Mouse (Mus musculus) embryonic facial prominence, embryonic 12.5 days (tissue): ENCODE measurements at regions not wholly inside any gene's neighbourhood (a gene's known extent, or its start where the extent isn't known, plus 50 kb on each side); places are given as distances from the start of the nearest gene placed in this dataset.
A peak's percentile ranks its signal among the peaks of the same experiment; 100 is the strongest.

Experiments used
- ATAC-seq: fragments of 200-750 bp; cut with Nextera tagmentation; 2 replicates; pipeline ENCODE4 v1.8.0; 2017; ENCODE audit not compliant: insufficient number of reproducible peaks, insufficient read depth, low FRiP score, low TSS enrichment
- H3K27ac ChIP-seq: fragments of 300-500 bp; sonication (generic); 2 replicates; pipeline ENCODE4 v1.5.1; 2016; ENCODE audit warnings: mild to moderate bottlenecking
- H3K27me3 ChIP-seq: fragments of 300-500 bp; sonication (generic); 2 replicates; pipeline ENCODE4 v1.6.1; 2016; ENCODE audit warnings: mild to moderate bottlenecking, moderate library complexity
- H3K36me3 ChIP-seq: fragments of 300-500 bp; sonication (generic); 2 replicates; pipeline ENCODE4 v1.6.1; 2016; ENCODE audit warnings: mild to moderate bottlenecking
- H3K4me1 ChIP-seq: fragments of 300-500 bp; sonication (generic); 2 replicates; pipeline ENCODE4 v1.6.1; 2016
- H3K4me2 ChIP-seq: fragments of 300-500 bp; sonication (generic); replicated peaks from 2 replicates; pipeline ENCODE4 v1.6.1; 2016; ENCODE audit warnings: mild to moderate bottlenecking, moderate library complexity
- H3K4me3 ChIP-seq: fragments of 300-500 bp; sonication (generic); 2 replicates; pipeline ENCODE4 v1.5.1; 2016; ENCODE audit warnings: mild to moderate bottlenecking
- H3K9ac ChIP-seq: fragments of 300-500 bp; sonication (generic); 2 replicates; pipeline ENCODE4 v1.6.1; 2016; ENCODE audit warnings: mild to moderate bottlenecking, moderate library complexity
- H3K9me3 ChIP-seq: fragments of 300-500 bp; sonication (generic); 2 replicates; pipeline ENCODE4 v1.6.1; 2016; ENCODE audit warnings: mild to moderate bottlenecking, moderate library complexity
- WGBS: fragments of 180-500 bp; shearing (Covaris S2); methylation state at CpG from one replicate; pipeline ENCODE4 v1.1.7; 2016; 5-methylcytosine and 5-hydroxymethylcytosine counted together

DNA sequence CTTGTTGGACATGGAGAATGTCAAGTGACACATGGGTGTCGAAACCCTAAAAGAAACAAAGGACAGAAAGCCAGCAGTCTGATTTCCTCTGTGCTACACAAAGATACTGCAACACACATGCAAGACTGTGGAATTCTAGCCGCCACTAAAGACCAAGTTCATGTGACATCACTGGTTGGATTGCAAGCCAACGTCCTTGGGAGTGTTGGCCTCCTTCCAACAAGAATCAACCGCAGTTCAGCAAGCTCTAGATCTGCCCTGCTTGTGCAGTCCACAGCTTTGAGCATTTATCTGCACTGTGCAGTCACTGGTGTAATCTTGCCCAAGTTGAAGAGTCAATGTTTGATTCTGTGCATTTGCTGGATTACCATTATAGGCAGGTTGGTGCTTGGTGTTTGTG lies 1001.2 kb downstream of the Ttll7 start:
- H3K9ac ChIP-seq: no peak overlapping the region
- no peaks in the 10 kb centered on the region; the same call in none of the 2 replicates for H3K4me1 ChIP-seq
- H3K9me3 ChIP-seq: no peaks in the 10 kb centered on the region
- no peak overlapping the region for H3K4me3 ChIP-seq
- ATAC-seq: no peak
- no peaks in the 10 kb centered on the region for H3K36me3 ChIP-seq
- H3K27ac ChIP-seq: peak overlapping the region; percentile 51
- H3K27me3 ChIP-seq: no peaks in the 10 kb centered on the region
- WGBS: 57% methylated on average over 4 of the region's 4 CpGs
- H3K4me2 ChIP-seq: no peak overlapping the region

DNA sequence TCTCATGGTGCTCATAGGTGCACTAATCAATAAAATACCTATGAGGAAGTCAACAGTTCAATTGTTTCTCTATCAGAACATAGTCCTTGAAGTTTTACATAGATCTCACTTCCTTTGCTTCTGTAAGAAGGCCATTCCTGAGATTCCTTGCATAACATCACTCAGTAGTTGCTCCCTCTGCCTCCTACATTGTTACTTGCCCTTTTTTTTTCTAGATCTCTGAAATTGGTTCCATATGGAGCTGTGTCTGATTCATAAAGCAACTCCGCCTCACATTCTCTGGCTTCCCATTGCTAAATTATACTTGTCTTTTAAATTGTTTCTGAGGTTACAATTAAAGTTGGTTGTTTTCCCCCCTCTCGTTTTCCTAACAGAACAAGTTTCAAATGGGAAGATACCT lies 1000.7 kb downstream of the Ttll7 start:
- no peak overlapping the region for H3K4me2 ChIP-seq
- no peak overlapping the region for H3K9ac ChIP-seq
- H3K36me3 ChIP-seq: no peaks in the 10 kb centered on the region
- no peak for ATAC-seq
- no peaks in the 10 kb centered on the region for H3K9me3 ChIP-seq
- no peak overlapping the region for H3K4me3 ChIP-seq
- 43% methylated on average over 2 of the region's 2 CpGs for WGBS
- H3K27me3 ChIP-seq: no peaks in the 10 kb centered on the region
- H3K27ac ChIP-seq: peak overlapping the region; percentile 51; the same call in 1 of the 2 replicates
- H3K4me1 ChIP-seq: peaks cover 4% of the 10 kb centered on the region

DNA sequence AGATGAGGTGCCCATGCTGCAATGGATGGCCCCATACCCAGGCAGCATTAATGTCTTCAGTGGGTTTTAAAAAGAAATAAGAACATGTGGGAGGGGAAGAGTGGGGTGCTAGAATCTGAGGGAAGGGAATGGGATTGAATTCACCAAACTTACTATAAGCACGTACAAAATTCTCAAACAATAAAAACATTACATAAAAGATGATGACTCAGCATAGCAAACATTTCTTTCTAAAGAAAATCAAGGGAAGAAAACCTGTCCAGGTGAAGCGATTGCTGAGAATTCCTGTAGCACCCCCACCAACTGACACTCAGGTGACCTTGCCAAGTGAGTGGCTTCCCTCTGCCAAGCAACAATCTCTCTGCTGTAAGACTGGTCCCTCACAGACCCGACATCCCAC lies 989.2 kb downstream of the Ttll7 start:
- no peak overlapping the region for H3K9ac ChIP-seq
- no peak for ATAC-seq
- no peaks in the 10 kb centered on the region for H3K9me3 ChIP-seq
- no peaks in the 10 kb centered on the region for H3K4me1 ChIP-seq
- H3K27me3 ChIP-seq: no peaks in the 10 kb centered on the region
- H3K4me3 ChIP-seq: no peak overlapping the region
- H3K36me3 ChIP-seq: no peaks in the 10 kb centered on the region
- no peak overlapping the region for H3K27ac ChIP-seq
- WGBS: 66% methylated on average over 3 of the region's 3 CpGs
- H3K4me2 ChIP-seq: no peak overlapping the region

DNA sequence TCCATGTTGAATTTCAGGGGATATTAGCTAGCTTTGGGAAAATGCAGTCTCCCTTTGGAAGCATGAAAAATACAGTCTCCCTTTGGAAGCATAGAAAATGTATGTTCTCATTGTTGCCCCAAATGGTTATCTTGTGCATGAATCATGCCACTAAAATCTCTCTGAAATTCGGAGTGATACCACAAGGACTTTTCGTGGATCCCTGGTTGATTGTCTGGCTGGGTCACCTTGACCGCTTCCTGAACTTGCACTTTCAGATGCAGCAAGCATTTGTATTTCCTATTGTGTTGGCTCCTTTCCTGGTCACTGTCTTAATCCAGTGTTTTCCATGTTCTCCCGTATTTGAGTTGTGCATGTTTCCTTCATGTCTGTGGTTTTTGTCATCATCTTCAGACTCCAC lies 986.6 kb downstream of the Ttll7 start:
- 90% methylated on average over 4 of the region's 4 CpGs for WGBS
- no peak overlapping the region for H3K9ac ChIP-seq
- H3K36me3 ChIP-seq: no peaks in the 10 kb centered on the region
- no peak overlapping the region for H3K4me3 ChIP-seq
- no peaks in the 10 kb centered on the region for H3K27me3 ChIP-seq
- no peak for ATAC-seq
- H3K4me2 ChIP-seq: no peak overlapping the region
- no peak overlapping the region for H3K27ac ChIP-seq
- H3K4me1 ChIP-seq: no peaks in the 10 kb centered on the region
- H3K9me3 ChIP-seq: no peaks in the 10 kb centered on the region

DNA sequence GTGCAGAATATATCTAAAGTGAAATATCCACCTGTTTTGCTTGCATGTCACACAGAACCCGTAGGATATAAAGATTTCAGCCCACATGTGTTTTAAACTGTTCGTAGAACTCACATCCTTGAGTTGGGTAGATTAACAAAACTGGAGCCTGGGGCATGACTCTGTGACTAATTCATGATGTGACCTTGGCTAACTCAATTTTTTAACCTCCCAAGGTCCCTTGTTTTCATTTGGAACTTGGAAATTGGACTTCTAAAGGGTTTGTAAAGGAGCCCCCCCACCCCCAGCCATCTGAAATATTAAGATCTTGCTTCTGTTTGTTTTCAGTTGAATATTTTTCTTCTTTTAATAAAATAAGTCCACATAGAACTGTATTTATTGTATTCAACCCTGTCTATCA lies 983.5 kb downstream of the Ttll7 start:
- H3K9me3 ChIP-seq: no peaks in the 10 kb centered on the region
- ATAC-seq: no peak
- no peak overlapping the region for H3K9ac ChIP-seq
- H3K4me3 ChIP-seq: no peak overlapping the region
- H3K27ac ChIP-seq: no peak overlapping the region
- no peaks in the 10 kb centered on the region for H3K4me1 ChIP-seq
- H3K36me3 ChIP-seq: no peaks in the 10 kb centered on the region
- no peak overlapping the region for H3K4me2 ChIP-seq
- H3K27me3 ChIP-seq: no peaks in the 10 kb centered on the region
- 44% methylated on average over 2 of the region's 2 CpGs for WGBS

DNA sequence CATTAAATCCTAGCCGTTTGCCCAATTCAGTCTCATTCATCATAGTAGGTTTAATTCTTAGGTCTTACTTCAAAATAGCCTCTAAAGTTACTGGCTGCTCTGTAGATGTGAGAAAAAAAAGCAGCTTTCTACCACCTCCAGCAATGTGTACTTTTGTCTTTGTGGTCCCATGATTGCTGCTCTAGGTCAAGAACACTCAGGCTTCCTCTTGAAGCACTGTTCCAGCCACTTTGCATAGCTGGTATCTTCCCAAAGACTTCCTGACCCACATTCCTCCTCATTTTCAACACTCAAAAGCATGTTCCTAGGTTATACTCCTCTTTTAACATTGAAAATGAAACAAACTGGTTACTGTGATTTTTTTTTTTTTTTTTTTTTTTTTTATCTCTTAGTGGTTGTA lies 973.2 kb downstream of the Ttll7 start:
- Histone ChIP-seq H3K36me3 (no peaks in the 10 kb centered on the region), H3K9ac (no peak overlapping the region), H3K27ac (no peak overlapping the region), H3K27me3 (no peaks in the 10 kb centered on the region), H3K4me2 (no peak overlapping the region), H3K4me1 (no peaks in the 10 kb centered on the region), H3K9me3 (no peaks in the 10 kb centered on the region), H3K4me3 (no peak overlapping the region)
- 70% methylated on average over 1 of the region's 1 CpGs for WGBS
- ATAC-seq: no peak

DNA sequence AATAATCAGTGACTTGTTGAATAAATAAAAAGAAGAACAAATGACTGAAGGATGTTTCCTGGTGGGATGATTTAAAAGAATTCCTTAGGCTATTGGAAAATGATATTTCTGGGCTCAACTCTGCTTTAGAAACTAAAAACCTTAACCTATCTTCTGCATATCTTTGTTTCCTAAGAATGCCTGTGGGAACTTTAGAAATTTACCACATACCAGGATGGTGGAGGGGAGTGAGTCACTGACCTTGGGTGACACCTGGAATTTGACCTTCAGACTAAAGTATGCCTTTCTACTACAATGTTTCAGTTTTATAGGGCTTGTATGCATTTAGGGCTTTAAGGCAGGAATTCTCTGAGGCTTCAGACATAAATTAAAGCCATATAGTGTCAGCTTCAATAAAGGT lies 972.3 kb downstream of the Ttll7 start:
- no peak overlapping the region for H3K4me2 ChIP-seq
- H3K36me3 ChIP-seq: no peaks in the 10 kb centered on the region
- no peak overlapping the region for H3K27ac ChIP-seq
- no peak for ATAC-seq
- no peak overlapping the region for H3K9ac ChIP-seq
- no peak overlapping the region for H3K4me3 ChIP-seq
- no peaks in the 10 kb centered on the region for H3K4me1 ChIP-seq
- no peaks in the 10 kb centered on the region for H3K27me3 ChIP-seq
- H3K9me3 ChIP-seq: no peaks in the 10 kb centered on the region

DNA sequence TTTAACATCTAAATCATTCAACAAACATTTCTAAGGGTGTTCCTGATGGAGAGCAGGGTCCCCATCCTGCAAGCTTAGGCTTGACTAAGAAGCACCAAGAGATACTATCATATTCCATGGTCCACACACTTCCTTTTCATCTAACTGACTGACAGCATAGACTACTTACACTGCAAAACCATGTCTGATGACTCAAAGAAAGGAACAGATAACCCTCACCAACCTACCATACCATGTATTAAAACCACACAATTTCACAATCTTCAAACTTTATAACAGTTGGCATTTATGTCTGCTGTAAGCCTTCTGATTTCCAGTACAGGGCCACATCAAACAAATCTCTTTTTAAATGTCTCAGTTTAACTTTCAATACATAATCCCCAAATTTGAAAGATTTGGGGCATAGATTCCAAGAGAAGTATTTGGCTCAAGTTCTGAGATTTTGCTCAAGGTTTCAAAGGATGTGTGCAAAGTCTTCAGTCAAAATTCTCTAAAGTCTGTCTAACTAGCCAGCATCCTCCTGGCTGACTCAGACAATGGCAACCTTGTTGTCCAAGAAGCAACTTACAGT lies 962.0 kb downstream of the Ttll7 start:
- no peaks in the 10 kb centered on the region for H3K9me3 ChIP-seq
- H3K9ac ChIP-seq: no peak overlapping the region
- ATAC-seq: no peak
- H3K4me1 ChIP-seq: no peaks in the 10 kb centered on the region
- H3K4me2 ChIP-seq: no peak overlapping the region
- no peak overlapping the region for H3K27ac ChIP-seq
- no peaks in the 10 kb centered on the region for H3K27me3 ChIP-seq
- H3K4me3 ChIP-seq: no peak overlapping the region
- no peaks in the 10 kb centered on the region for H3K36me3 ChIP-seq

DNA sequence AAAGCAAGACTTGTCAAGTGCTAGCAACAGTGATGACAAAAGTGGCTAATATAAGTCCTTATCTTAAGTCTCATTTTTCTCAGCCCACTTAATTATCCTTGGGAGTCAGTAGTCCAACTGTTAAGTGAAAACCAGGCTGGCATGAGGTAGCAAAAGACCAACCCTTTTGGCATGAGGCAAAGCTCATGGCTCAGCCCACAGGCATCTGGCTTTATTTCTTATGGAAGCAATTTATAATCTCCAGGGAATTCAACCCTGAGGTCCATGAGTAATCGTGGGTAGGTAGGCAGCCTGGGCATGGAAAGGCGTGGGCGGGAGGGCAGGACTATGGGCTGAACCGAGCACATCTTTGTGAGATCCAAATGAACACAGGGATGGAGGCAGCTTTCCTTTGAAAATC lies 950.4 kb downstream of the Ttll7 start:
- no peak overlapping the region for H3K9ac ChIP-seq
- no peaks in the 10 kb centered on the region for H3K4me1 ChIP-seq
- no peaks in the 10 kb centered on the region for H3K36me3 ChIP-seq
- no peak overlapping the region for H3K4me2 ChIP-seq
- no peak overlapping the region for H3K27ac ChIP-seq
- ATAC-seq: no peak
- no peaks in the 10 kb centered on the region for H3K27me3 ChIP-seq
- no peak overlapping the region for H3K4me3 ChIP-seq
- 80% methylated on average over 4 of the region's 4 CpGs for WGBS
- no peaks in the 10 kb centered on the region for H3K9me3 ChIP-seq

DNA sequence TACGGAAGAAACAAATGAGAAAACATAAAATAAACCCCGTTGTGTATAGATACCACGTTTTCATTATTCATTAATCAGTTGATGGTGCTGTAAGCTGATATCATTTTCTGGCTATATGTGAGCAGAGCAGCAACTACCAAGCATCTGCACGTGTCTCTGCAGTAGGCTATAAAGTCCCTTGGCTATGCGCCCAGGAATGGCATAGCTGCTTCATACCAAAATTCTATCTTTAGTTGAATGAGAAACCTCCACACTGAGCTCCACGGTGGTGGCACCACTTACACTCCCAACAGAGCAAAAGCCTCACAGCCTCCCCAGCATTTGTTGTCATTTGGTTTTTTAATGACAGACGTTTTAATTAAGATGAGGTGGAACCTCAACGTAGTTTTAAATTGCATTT lies 944.4 kb downstream of the Ttll7 start:
- no peak for ATAC-seq
- H3K4me3 ChIP-seq: no peak overlapping the region
- no peaks in the 10 kb centered on the region for H3K4me1 ChIP-seq
- no peaks in the 10 kb centered on the region for H3K36me3 ChIP-seq
- no peak overlapping the region for H3K4me2 ChIP-seq
- H3K9ac ChIP-seq: no peak overlapping the region
- H3K9me3 ChIP-seq: no peaks in the 10 kb centered on the region
- no peak overlapping the region for H3K27ac ChIP-seq
- H3K27me3 ChIP-seq: no peaks in the 10 kb centered on the region
- 82% methylated on average over 8 of the region's 8 CpGs for WGBS

DNA sequence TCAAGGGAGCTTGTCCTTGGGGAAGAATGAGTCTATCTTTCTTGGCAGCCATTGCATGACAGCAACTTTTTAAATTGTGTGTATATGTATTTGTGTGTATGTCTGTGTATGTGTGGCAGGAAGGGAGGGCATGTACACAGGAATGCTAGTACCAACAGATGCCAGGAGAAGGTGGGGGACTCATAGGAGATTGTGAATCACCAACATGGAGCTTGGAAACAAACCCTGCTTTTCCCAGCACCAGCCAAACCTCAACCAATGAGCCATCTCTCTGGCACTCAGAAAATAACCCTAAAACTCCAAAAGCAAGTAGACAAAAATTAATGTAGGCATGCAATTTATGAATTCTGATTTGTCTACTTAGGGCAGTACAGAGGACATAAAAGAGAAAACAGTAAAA lies 942.9 kb downstream of the Ttll7 start:
- Histone ChIP-seq H3K4me2 (no peak overlapping the region), H3K36me3 (no peaks in the 10 kb centered on the region), H3K4me3 (no peak overlapping the region), H3K4me1 (no peaks in the 10 kb centered on the region), H3K9ac (no peak overlapping the region), H3K27ac (no peak overlapping the region), H3K9me3 (no peaks in the 10 kb centered on the region), H3K27me3 (no peaks in the 10 kb centered on the region)
- ATAC-seq: no peak

DNA sequence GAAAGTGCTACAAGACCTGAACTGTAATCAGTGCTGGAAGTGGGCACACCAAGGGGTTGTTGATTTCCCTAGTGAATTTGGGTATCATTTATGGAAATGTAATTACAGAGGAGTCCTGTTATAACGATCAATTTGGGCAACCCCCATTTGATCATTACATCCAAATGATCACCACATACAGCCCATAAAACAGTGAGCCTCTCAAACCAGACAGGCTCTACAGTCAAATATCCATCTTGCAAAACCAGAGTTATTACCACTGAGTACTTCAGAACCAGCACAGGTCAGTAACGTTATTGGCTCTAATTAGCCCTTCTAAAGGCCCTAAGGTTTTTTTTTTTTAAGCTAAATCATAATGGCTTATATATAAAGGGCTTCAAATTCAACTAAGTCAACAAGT lies 934.4 kb downstream of the Ttll7 start:
- 64% methylated on average over 2 of the region's 2 CpGs for WGBS
- Histone ChIP-seq H3K4me3 (no peak overlapping the region), H3K27me3 (no peaks in the 10 kb centered on the region), H3K4me2 (no peak overlapping the region), H3K4me1 (no peaks in the 10 kb centered on the region), H3K9ac (no peak overlapping the region), H3K9me3 (no peaks in the 10 kb centered on the region), H3K27ac (no peak overlapping the region), H3K36me3 (no peaks in the 10 kb centered on the region)
- no peak for ATAC-seq

DNA sequence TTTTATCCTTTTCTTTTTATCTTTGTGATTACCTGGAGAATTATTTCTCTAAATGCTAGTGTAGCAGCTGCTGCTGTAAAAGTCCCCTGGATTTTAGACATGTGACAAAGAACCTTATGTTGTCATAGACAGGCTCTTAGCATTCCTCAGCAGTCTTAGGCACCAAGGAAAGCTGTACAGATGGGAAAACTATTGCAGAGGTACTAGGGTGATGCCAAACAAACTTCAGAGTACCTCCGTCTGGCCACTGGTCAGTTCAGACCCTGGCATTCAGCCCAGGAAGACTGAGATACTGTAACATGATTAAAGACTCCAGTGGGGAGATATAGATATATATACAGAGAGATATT lies 898.6 kb downstream of the Ttll7 start:
- Histone ChIP-seq H3K9me3 (no peaks in the 10 kb centered on the region), H3K4me1 (peaks cover 3% of the 10 kb centered on the region; the same call in 1 of the 2 replicates), H3K9ac (no peak overlapping the region), H3K27ac (no peak overlapping the region), H3K4me2 (no peak overlapping the region), H3K36me3 (no peaks in the 10 kb centered on the region), H3K4me3 (no peak overlapping the region), H3K27me3 (no peaks in the 10 kb centered on the region)
- no peak for ATAC-seq
- 88% methylated on average over 1 of the region's 1 CpGs for WGBS
